Mouse (Mus musculus) right cerebral cortex, adult 18-20 months (tissue): ENCODE results near the gene Hist1h2ae.
"Not testable (repeated sequence)": the region's sequence is repeated elsewhere in the genome, so short reads cannot be mapped to it uniquely, and the experiment has no call there.

ENCODE experiments used
- DNase-seq: peaks from one replicate; pipeline ENCODE4 v3.0.0; 2022; ENCODE audit warnings: mixed read lengths

Gene Hist1h2ae

GRCm38 (mm10) chr13:23583387-23584068 lies 12.5 kb upstream of the Hist1h2ae start:
- DNase-seq, result no peak

- DNase-seq, result no peak
Measured at GRCm38 (mm10) chr13:23582219-23583056, 11.4 kb upstream of the Hist1h2ae start.

- peak; percentile 96 for DNase-seq
Measured at GRCm38 (mm10) chr13:23581408-23582218, 10.6 kb upstream of the Hist1h2ae start, which contains the start of gene Hist1h4d. Gene Hist1h4d, plus strand, starts transcription at chr13:23581598.

GRCm38 (mm10) chr13:23577835-23578234 lies 6.8 kb upstream of the Hist1h2ae start:
- no peak for DNase-seq

- no peak for DNase-seq
Measured at GRCm38 (mm10) chr13:23576906-23577639, 6.1 kb upstream of the Hist1h2ae start.

GRCm38 (mm10) chr13:23576351-23576881 lies 5.4 kb upstream of the Hist1h2ae start:
- DNase-seq, result no peak

- not testable (repeated sequence) for DNase-seq
Measured at GRCm38 (mm10) chr13:23575864-23576313, 4.9 kb upstream of the Hist1h2ae start.

GRCm38 (mm10) chr13:23575271-23575851 lies 4.3 kb upstream of the Hist1h2ae start, which contains the start of gene Hist1h3d:
Gene Hist1h3d, plus strand, starts transcription at chr13:23575763.
- peak; percentile 72 for DNase-seq

GRCm38 (mm10) chr13:23574546-23575170 lies 3.6 kb upstream of the Hist1h2ae start:
- not testable (repeated sequence) for DNase-seq

GRCm38 (mm10) chr13:23573898-23574524 lies 3.0 kb upstream of the Hist1h2ae start, which contains the start of the genes Hist1h2bf and Hist1h2ad:
Gene Hist1h2bf, minus strand, starts transcription at chr13:23574196.
Gene Hist1h2ad, plus strand, starts transcription at chr13:23574381.
- DNase-seq, result peak; percentile 95

- DNase-seq, result not testable (repeated sequence)
Measured at GRCm38 (mm10) chr13:23573034-23573897, 2.2 kb upstream of the Hist1h2ae start.

GRCm38 (mm10) chr13:23572218-23573033 lies 1.4 kb upstream of the Hist1h2ae start:
- DNase-seq, result no peak

- DNase-seq, result not testable (repeated sequence)
Measured at GRCm38 (mm10) chr13:23571504-23572217, 641 bp upstream of the Hist1h2ae start.

- not testable (repeated sequence) for DNase-seq
Measured at GRCm38 (mm10) chr13:23570261-23571021, 579 bp downstream of the Hist1h2ae start.

GRCm38 (mm10) chr13:23564482-23564881 lies 6.5 kb downstream of the Hist1h2ae start:
- DNase-seq, result no peak

- DNase-seq, result no peak
Measured at GRCm38 (mm10) chr13:23562699-23563462, 8.1 kb downstream of the Hist1h2ae start.
